Mouse (Mus musculus) liver, embryonic 14.5 days (tissue): ENCODE measurements around the gene Zdhhc19. TPM values are rescaled to one million over a fixed set of nuclear protein-coding genes. Genes with fewer than 3 reads are reported as not detected.

Experiments
- ATAC-seq: fragments of 200-750 bp; cut with Nextera tagmentation; 2 replicates; pipeline ENCODE4 v1.8.0; 2017; ENCODE audit warnings: moderate number of reproducible peaks, mild to moderate bottlenecking, moderate library complexity; ENCODE audit not compliant: insufficient read depth
- DNase-seq, 3 experiments: peaks; one replicate each; pipeline ENCODE4 v3.0.0-alpha.2; 2012 to 2013; ENCODE audit warnings: low read depth in 3 of 3, low spot score in 3 of 3
- H3K27ac ChIP-seq: fragments of 300-500 bp; sonication (generic); 2 replicates; pipeline ENCODE4 v1.5.1; 2014; ENCODE audit warnings: moderate library complexity, mild to moderate bottlenecking, control low read depth, inconsistent platforms
- H3K27me3 ChIP-seq: fragments of 300-500 bp; sonication (generic); 2 replicates; pipeline ENCODE4 v1.6.1; 2014; ENCODE audit warnings: mild to moderate bottlenecking, low read length, moderate library complexity; ENCODE audit not compliant: control insufficient read depth, insufficient read depth
- H3K36me3 ChIP-seq: fragments of 300-500 bp; sonication (generic); replicated peaks from 2 replicates; pipeline ENCODE4 v1.6.1; 2014; ENCODE audit warnings: low read depth; ENCODE audit not compliant: control insufficient read depth, insufficient read depth
- H3K4me1 ChIP-seq, 2 experiments: fragments of 200-500 bp in 1 of 2; fragments of 300-500 bp in 1 of 2; sonication (generic) in 1 of 2; replicated peaks; 2 replicates each; pipeline ENCODE4 v1.6.1; 2012 to 2014; ENCODE audit warnings: antibody characterized with exemption in 1 of 2, inconsistent platforms in 1 of 2, low read length in 1 of 2; ENCODE audit not compliant: control insufficient read depth in 2 of 2, insufficient read depth in 2 of 2
- H3K4me2 ChIP-seq: fragments of 300-500 bp; sonication (generic); 2 replicates; pipeline ENCODE4 v1.6.1; 2014; ENCODE audit warnings: low read depth, mild to moderate bottlenecking, control low read depth, moderate library complexity
- H3K4me3 ChIP-seq, 2 experiments: fragments of 200-500 bp in 1 of 2; fragments of 300-500 bp in 1 of 2; sonication (generic) in 1 of 2; 2 replicates each; pipeline ENCODE4 v1.5.1; 2012 to 2014; ENCODE audit warnings: low read depth in 2 of 2, low read length in 2 of 2, mild to moderate bottlenecking in 2 of 2, control low read depth in 1 of 2, inconsistent platforms in 1 of 2, moderate library complexity in 1 of 2; ENCODE audit not compliant: insufficient read depth in 1 of 2
- H3K9ac ChIP-seq: fragments of 300-500 bp; sonication (generic); replicated peaks from 2 replicates; pipeline ENCODE4 v1.6.1; 2014; ENCODE audit warnings: mild to moderate bottlenecking, control low read depth, moderate library complexity
- H3K9me3 ChIP-seq: fragments of 300-500 bp; sonication (generic); 2 replicates; pipeline ENCODE4 v1.6.1; 2016; ENCODE audit warnings: low read length, mixed read lengths; ENCODE audit not compliant: control insufficient read depth
- CTCF ChIP-seq: IDR thresholded peaks from 2 replicates; pipeline ENCODE4 v1.5.1; 2016; ENCODE audit warnings: antibody characterized with exemption, low read depth, control low read depth
- EP300 ChIP-seq: IDR thresholded peaks from 2 replicates; pipeline ENCODE4 v1.6.1; 2016; ENCODE audit warnings: antibody characterized with exemption, low read depth
- WGBS: fragments of 180-500 bp; shearing (Covaris S2); extraction: QIAGEN DNeasy Blood & Tissue Kit; methylation state at CpG from one replicate; pipeline ENCODE4 v1.1.7; 2014; ENCODE audit not compliant: insufficient replicate concordance; 5-methylcytosine and 5-hydroxymethylcytosine counted together
- polyA plus RNA-seq, 2 experiments: library from polyadenylated mRNA; depleted of rRNA in 1 of 2; stranded (reverse) in 1 of 2; unstranded in 1 of 2; fragments of >200 nt; fragmentation: Nextera tagmentation in 1 of 2; extraction: Ambion mirVana in 1 of 2; gene quantifications; 2 replicates each; pipeline versions ENCODE4 v1.2.1 to v1.2.3; 2012 to 2014

The Zdhhc19 gene
- polyA plus RNA-seq, 2 experiments = not detected

DNA sequence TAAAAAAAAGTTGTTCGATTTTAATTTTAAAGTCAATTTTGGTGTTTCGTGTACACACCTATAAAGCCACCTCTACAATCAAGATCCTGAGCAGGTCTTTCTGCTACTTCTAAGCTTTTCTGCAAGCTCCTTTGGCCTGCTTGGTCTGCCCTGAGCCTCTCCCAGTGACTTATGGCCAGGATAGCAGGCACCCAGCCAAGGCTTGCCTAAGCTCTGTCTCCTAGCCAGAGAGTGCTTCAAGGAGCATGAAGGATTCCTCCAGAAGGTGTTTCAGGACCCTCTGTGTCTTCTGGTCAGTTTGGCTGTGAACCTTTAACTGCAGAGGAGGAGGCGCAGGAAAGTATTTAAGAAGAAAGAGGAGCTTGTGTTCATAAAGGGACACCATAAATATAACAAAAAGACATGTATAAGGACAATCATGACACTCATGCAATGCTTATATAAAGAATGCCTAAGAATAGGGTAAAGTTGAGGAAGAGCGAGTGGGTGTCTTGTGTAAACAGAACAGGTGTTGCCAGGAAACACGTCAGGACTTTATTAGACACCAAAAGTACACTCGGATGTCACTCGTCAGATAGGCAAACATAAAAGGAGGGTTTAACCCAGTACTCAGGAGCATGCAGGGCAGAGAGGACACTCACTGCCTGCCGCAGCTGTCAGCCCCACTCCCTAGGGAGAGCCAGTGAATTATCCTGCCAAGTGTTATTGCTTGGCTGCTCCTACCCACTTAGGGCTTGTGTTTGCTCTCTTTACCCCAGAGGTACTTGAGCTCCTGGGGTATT, 27.6 kb downstream of the Zdhhc19 start:
- no peak for ATAC-seq
- Histone ChIP-seq H3K9me3 (no peaks in the 10 kb centered on the region), H3K4me1 (peaks cover 37 to 38% of the 10 kb centered on the region in 2 experiments), H3K9ac (no peak overlapping the region), H3K36me3 (no peaks in the 10 kb centered on the region), H3K27ac (no peak overlapping the region; the same call in 1 of the 2 replicates), H3K4me3 (no peak overlapping the region), H3K27me3 (no peaks in the 10 kb centered on the region), H3K4me2 (no peak overlapping the region)
- TF ChIP-seq CTCF = no peak
- TF ChIP-seq EP300 = no peak
- 74% methylated on average over 8 of the region's 8 CpGs for WGBS
- DNase-seq = no peak

DNA sequence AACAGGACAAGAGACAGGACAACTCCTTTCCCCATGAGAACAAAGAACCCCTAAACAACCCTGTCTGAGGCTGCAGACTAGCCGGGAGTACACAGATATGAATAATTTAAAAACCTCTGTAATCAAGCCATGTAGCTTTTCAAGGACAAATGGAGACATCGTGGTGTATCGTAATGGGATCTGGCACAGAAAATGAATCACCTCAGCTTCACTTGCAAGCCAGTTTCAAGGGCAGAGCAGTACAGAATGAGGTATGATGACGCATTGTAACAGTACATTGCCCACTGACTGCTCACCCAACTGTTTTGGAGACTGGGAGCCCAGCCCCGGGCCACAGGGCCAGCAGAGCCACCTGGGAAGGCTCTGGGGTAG, 28.2 kb downstream of the Zdhhc19 start:
- no peaks in the 10 kb centered on the region for H3K36me3 ChIP-seq
- no peak for ATAC-seq
- no peak overlapping the region for H3K4me2 ChIP-seq
- H3K4me1 ChIP-seq = peaks cover 36 to 37% of the 10 kb centered on the region in 2 experiments
- H3K9me3 ChIP-seq = no peaks in the 10 kb centered on the region
- H3K9ac ChIP-seq = no peak overlapping the region
- H3K4me3 ChIP-seq = no peak overlapping the region
- WGBS = 77% methylated on average over 5 of the region's 5 CpGs
- no peak overlapping the region; the same call in 1 of the 2 replicates for H3K27ac ChIP-seq
- TF ChIP-seq CTCF = no peak
- no peak for TF ChIP-seq EP300
- no peak for DNase-seq
- no peaks in the 10 kb centered on the region for H3K27me3 ChIP-seq

DNA sequence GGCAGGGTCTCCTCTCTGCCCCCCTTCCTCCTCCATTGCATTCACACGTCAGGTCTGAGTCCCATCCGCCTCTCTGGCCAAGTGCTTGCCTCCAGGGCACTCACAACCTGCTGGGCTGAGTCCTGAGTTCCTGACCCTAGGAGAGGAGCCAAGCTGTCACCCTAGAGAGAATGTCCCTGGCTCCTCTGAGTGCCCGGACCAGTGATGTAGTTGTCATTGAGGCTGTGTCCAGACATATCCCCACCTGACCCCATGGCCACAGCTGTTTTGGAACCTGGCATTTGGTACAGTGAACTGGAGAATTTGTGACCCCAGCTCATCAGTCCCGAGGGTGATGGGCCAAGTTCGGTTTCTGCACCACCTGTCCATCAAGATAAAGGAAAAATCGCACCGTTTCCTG, 30.8 kb downstream of the Zdhhc19 start:
- TF ChIP-seq CTCF (no peak), EP300 (no peak)
- no peaks in the 10 kb centered on the region; the same call in 1 of the 2 replicates for H3K9me3 ChIP-seq
- no peaks in the 10 kb centered on the region for H3K27me3 ChIP-seq
- DNase-seq = no peak
- H3K4me2 ChIP-seq = no peak overlapping the region
- WGBS = 43% methylated on average over 7 of the region's 7 CpGs
- no peak for ATAC-seq
- H3K4me1 ChIP-seq = peaks cover 20% of the 10 kb centered on the region in 2 experiments
- H3K36me3 ChIP-seq = no peaks in the 10 kb centered on the region
- H3K9ac ChIP-seq = no peak overlapping the region
- no peak overlapping the region for H3K4me3 ChIP-seq
- no peak overlapping the region for H3K27ac ChIP-seq

DNA sequence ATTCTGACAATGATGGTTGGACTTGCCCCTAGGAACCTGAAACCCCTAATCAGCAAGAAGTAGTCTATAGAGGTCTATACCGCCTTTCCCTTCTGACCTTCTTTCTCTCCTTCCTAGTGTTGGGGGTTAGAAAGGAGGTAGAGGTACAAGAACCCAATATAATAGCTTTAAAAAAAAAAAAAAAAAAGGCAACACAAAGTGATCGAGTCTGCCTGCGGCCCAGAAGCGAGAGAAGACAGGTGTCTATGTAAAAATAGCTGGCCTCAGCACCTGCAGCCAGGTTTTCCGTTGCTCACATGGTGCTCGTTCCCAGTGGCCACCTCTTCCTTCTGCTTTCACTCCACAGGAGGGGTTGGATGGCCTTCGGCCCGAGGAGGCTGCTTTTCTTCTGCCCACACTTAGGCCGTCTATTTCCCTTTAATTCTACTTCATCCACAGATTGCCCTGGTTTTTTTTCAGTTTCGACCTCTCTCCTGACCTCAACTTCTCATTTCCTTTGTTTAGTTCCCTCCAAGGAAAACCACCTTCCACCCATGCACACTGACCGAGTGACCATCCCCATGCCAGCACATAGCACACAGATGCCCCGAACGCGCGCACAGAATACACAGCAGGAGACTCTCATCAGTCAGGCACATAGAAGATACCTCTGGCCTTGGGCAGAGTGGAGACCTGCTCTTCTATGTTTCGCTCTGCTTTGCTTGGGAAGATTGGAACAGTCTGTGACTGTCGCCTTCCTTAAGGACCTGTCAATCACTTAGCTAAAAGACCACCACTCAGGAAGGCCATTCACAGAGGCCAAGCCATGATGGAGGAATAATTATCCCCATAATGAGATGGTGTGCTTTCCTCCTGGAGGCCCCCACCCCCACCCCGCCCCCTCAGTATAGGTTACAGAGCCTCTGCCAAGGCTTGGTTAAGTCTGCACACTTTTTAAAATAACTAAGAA, 37.1 kb downstream of the Zdhhc19 start:
- no peak overlapping the region for H3K4me3 ChIP-seq
- no peaks in the 10 kb centered on the region; the same call in 1 of the 2 replicates for H3K9me3 ChIP-seq
- H3K4me1 ChIP-seq = peaks cover 5 to 17% of the 10 kb centered on the region in 2 experiments
- no peaks in the 10 kb centered on the region for H3K36me3 ChIP-seq
- DNase-seq (no peak), ATAC-seq (no peak)
- H3K27ac ChIP-seq = no peak overlapping the region
- H3K9ac ChIP-seq = no peak overlapping the region
- no peaks in the 10 kb centered on the region for H3K27me3 ChIP-seq
- WGBS = 71% methylated on average over 18 of the region's 18 CpGs
- no peak overlapping the region for H3K4me2 ChIP-seq
- no peak for TF ChIP-seq EP300
- TF ChIP-seq CTCF = no peak
